Mouse (Mus musculus) ES-Bruce4 (cell line): Measurements from ENCODE around the gene Cldn10. TPM values are rescaled to one million over a fixed set of nuclear protein-coding genes. Genes with fewer than 3 reads are reported as not detected.

Experiments used
- H3K27ac ChIP-seq: 2 replicates; pipeline ENCODE4 v1.5.1; 2012; ENCODE audit warnings: low read length, inconsistent platforms; ENCODE audit not compliant: insufficient read depth
- H3K27me3 ChIP-seq: 2 replicates; pipeline ENCODE4 v1.6.1; 2012; ENCODE audit warnings: mild to moderate bottlenecking, low read length, inconsistent platforms; ENCODE audit not compliant: control insufficient read depth, poor library complexity, insufficient read depth, severe bottlenecking
- H3K36me3 ChIP-seq: 2 replicates; pipeline ENCODE4 v1.6.1; 2012; ENCODE audit warnings: inconsistent platforms, mild to moderate bottlenecking, low read length, moderate library complexity; ENCODE audit not compliant: control insufficient read depth, poor library complexity, insufficient read depth, severe bottlenecking
- H3K4me1 ChIP-seq: one replicate; pipeline ENCODE4 v1.8.1; 2011; ENCODE audit warnings: low read length; ENCODE audit not compliant: control insufficient read depth, insufficient read depth
- H3K4me3 ChIP-seq: 2 replicates; pipeline ENCODE4 v1.5.1; 2011; ENCODE audit warnings: low read depth, mild to moderate bottlenecking, low read length
- H3K9ac ChIP-seq: 2 replicates; pipeline ENCODE4 v1.6.1; 2012; ENCODE audit warnings: low read depth, mild to moderate bottlenecking, inconsistent platforms; ENCODE audit not compliant: poor library complexity, severe bottlenecking
- H3K9me3 ChIP-seq: replicated peaks from 2 replicates; pipeline ENCODE4 v1.6.1; 2012; ENCODE audit warnings: mild to moderate bottlenecking, low read length, inconsistent platforms; ENCODE audit not compliant: control insufficient read depth, poor library complexity, insufficient read depth, severe bottlenecking
- CTCF ChIP-seq: IDR thresholded peaks from one replicate; pipeline ENCODE4 v1.8.1; 2011; ENCODE audit warnings: low read depth, low read length
- EP300 ChIP-seq: IDR thresholded peaks from 2 replicates; pipeline ENCODE4 v1.6.1; 2011; ENCODE audit warnings: low read depth, low read length; ENCODE audit not compliant: insufficient read depth
- POLR2A ChIP-seq: IDR thresholded peaks from one replicate; pipeline ENCODE4 v1.8.1; 2011; ENCODE audit warnings: low read length; ENCODE audit not compliant: insufficient read depth
- polyA plus RNA-seq: library from polyadenylated mRNA; stranded (reverse); fragments of >200 nt; gene quantifications from 2 replicates; pipeline ENCODE4 v1.2.4, GENCODE M21; 2011; ENCODE audit warnings: low read depth; ENCODE audit not compliant: missing spikeins, insufficient read depth, insufficient read length

Cldn10 gene
- polyA plus RNA-seq, 1 experiment, result not detected

GRCm38 (mm10) chr14:118842353-118842752, 54.6 kb downstream of the Cldn10 start:
- no peaks in the 10 kb centered on the region for H3K9me3 ChIP-seq
- TF ChIP-seq EP300, result no peak
- TF ChIP-seq POLR2A, result no peak
- no peak for TF ChIP-seq CTCF
- no peak overlapping the region for H3K9ac ChIP-seq
- no peak overlapping the region for H3K4me3 ChIP-seq
- H3K27me3 ChIP-seq, result no peaks in the 10 kb centered on the region
- H3K27ac ChIP-seq, result no peak overlapping the region
- H3K4me1 ChIP-seq, result no peaks in the 10 kb centered on the region
- H3K36me3 ChIP-seq, result no peaks in the 10 kb centered on the region

DNA sequence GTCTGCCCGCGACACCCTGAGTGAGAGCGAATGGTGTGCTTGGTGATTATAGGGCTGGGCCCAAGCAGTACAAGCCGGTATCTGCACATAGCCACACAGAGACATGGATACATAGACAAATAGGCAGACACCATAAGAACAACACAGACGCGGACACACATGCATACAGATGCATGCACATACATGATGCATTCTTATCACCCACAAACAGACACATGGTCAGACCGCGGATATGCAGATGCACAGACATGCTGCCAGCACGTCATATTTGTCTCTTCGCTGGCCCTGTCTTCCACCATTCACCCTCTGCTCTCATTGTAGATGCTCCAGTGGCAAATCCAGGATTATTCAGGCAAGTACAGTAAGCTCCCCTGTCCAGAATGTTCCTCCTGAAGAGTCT, 59.1 kb downstream of the Cldn10 start:
- Histone ChIP-seq H3K9me3 (no peaks in the 10 kb centered on the region), H3K4me3 (no peak overlapping the region), H3K4me1 (no peaks in the 10 kb centered on the region), H3K36me3 (no peaks in the 10 kb centered on the region), H3K9ac (no peak overlapping the region), H3K27me3 (no peaks in the 10 kb centered on the region), H3K27ac (no peak overlapping the region)
- TF ChIP-seq EP300 (no peak), POLR2A (no peak), CTCF (no peak)

DNA sequence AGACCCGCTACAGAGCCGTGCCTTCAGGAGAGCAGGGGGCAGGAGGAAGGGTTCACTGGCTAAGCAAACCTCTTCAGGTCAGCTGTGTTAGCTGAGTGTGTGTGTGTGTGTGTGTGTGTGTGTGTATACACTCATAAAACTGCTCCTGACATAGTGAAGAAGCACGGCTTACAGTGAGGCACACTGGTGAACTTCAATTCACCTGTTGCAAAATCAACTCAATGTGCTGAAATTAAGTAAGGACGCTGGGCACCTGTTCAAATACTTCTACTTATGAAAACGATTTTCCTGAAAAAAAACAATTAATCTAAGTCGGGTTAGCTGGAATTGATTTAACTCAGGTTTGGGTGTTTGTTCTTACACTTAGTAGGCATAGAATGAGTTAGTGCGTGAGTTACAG, 60.5 kb downstream of the Cldn10 start:
- Histone ChIP-seq H3K4me3 (no peak overlapping the region), H3K9ac (no peak overlapping the region), H3K27ac (no peak overlapping the region), H3K4me1 (no peaks in the 10 kb centered on the region), H3K36me3 (no peaks in the 10 kb centered on the region), H3K27me3 (no peaks in the 10 kb centered on the region), H3K9me3 (no peaks in the 10 kb centered on the region)
- no peak for TF ChIP-seq CTCF
- TF ChIP-seq EP300, result no peak
- TF ChIP-seq POLR2A, result no peak

DNA sequence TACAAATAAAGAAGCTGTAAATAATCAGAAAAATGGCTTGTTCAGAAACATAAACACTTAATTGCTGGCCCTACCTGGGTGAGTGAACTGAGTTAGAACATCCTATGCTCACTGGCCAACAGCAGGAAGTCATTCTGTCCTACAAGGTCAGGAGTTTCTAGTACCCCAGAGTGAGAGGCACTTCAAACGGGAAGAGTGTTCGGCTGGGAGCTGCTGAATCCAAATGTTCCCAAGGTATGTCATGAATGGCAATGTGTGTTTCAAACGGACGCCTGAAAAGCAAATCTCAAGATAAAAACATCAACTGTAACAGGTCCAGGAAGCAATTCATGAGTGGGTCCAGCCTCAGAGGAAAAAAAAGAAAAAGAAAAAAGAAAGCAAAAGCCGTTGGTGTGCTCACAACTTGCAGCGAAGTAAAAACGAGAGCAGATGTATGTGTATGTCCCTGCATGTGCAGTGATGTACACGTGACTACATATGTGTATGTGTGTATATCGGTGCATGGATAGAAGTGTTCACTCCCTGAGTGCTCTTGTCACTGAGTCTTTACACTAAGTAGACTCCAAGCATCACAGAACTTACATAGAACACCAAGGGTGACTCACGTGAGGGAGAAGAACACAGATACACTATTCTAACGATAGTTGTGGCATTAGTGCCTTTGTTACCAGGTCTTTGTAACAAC, 62.4 kb downstream of the Cldn10 start:
- Histone ChIP-seq H3K9ac (no peak overlapping the region), H3K36me3 (no peaks in the 10 kb centered on the region), H3K27ac (no peak overlapping the region), H3K9me3 (no peaks in the 10 kb centered on the region), H3K4me1 (no peaks in the 10 kb centered on the region), H3K27me3 (peaks cover 2% of the 10 kb centered on the region; the same call in 1 of the 2 replicates), H3K4me3 (no peak overlapping the region)
- no peak for TF ChIP-seq POLR2A
- TF ChIP-seq EP300, result no peak
- no peak for TF ChIP-seq CTCF

- Histone ChIP-seq H3K27me3 (peaks cover 5% of the 10 kb centered on the region; the same call in 1 of the 2 replicates), H3K9me3 (no peaks in the 10 kb centered on the region), H3K27ac (no peak overlapping the region), H3K4me1 (no peaks in the 10 kb centered on the region), H3K9ac (no peak overlapping the region), H3K4me3 (no peak overlapping the region), H3K36me3 (no peaks in the 10 kb centered on the region)
- no peak for TF ChIP-seq EP300
- no peak for TF ChIP-seq CTCF
- no peak for TF ChIP-seq POLR2A
These were observed 63.0 kb downstream of the Cldn10 start for GRCm38 (mm10) chr14:118850696-118851035.

- no peaks in the 10 kb centered on the region for H3K9me3 ChIP-seq
- peaks cover 7% of the 10 kb centered on the region; the same call in 1 of the 2 replicates for H3K27me3 ChIP-seq
- no peak overlapping the region for H3K4me3 ChIP-seq
- no peaks in the 10 kb centered on the region for H3K36me3 ChIP-seq
- H3K9ac ChIP-seq, result no peak overlapping the region
- no peak for TF ChIP-seq EP300
- no peak for TF ChIP-seq CTCF
- TF ChIP-seq POLR2A, result no peak
- H3K27ac ChIP-seq, result no peak overlapping the region
- no peaks in the 10 kb centered on the region for H3K4me1 ChIP-seq
These were observed 63.9 kb downstream of the Cldn10 start for GRCm38 (mm10) chr14:118851496-118852107.
